Mouse (Mus musculus) forebrain, embryonic 11.5 days (tissue): Measurements from ENCODE around the gene C1rl. TPM values are rescaled to one million over a fixed set of nuclear protein-coding genes. Genes with fewer than 3 reads are reported as not detected.
"Not testable (repeated sequence)": the region's sequence is repeated elsewhere in the genome, so short reads cannot be mapped to it uniquely, and the experiment has no call there.

Experiments
- ATAC-seq: fragments of 200-750 bp; cut with Nextera tagmentation; replicated peaks from 2 replicates; pipeline ENCODE4 v1.8.0; 2017; ENCODE audit warnings: moderate TSS enrichment; ENCODE audit not compliant: low FRiP score
- DNase-seq: peaks from one replicate; pipeline ENCODE4 v3.0.0-alpha.2; 2017; ENCODE audit warnings: low spot score
- H3K27ac ChIP-seq: fragments of 300-500 bp; sonication (generic); 2 replicates; pipeline ENCODE4 v1.5.1; 2014; ENCODE audit warnings: low read depth, low read length
- H3K27me3 ChIP-seq: fragments of 300-500 bp; sonication (generic); 2 replicates; pipeline ENCODE4 v1.6.1; 2014; ENCODE audit warnings: mild to moderate bottlenecking, low read length, mixed read lengths; ENCODE audit not compliant: control insufficient read depth, insufficient read depth
- H3K36me3 ChIP-seq: fragments of 300-500 bp; sonication (generic); 2 replicates; pipeline ENCODE4 v1.6.1; 2014; ENCODE audit warnings: mild to moderate bottlenecking, low read length, moderate library complexity, mixed read lengths; ENCODE audit not compliant: control insufficient read depth, insufficient read depth
- H3K4me1 ChIP-seq: fragments of 300-500 bp; sonication (generic); replicated peaks from 2 replicates; pipeline ENCODE4 v1.6.1; 2014; ENCODE audit warnings: low read length, mixed read lengths; ENCODE audit not compliant: control insufficient read depth, insufficient read depth
- H3K4me2 ChIP-seq: fragments of 300-500 bp; sonication (generic); 2 replicates; pipeline ENCODE4 v1.6.1; 2014; ENCODE audit warnings: low read depth, mild to moderate bottlenecking, low read length, moderate library complexity, mixed read lengths; ENCODE audit not compliant: severe bottlenecking
- H3K4me3 ChIP-seq: fragments of 300-500 bp; sonication (generic); 2 replicates; pipeline ENCODE4 v1.5.1; 2014; ENCODE audit warnings: low read depth, low read length
- H3K9ac ChIP-seq: fragments of 300-500 bp; sonication (generic); 2 replicates; pipeline ENCODE4 v1.6.1; 2014; ENCODE audit warnings: low read length
- H3K9me3 ChIP-seq: fragments of 300-500 bp; sonication (generic); 2 replicates; pipeline ENCODE4 v1.6.1; 2016; ENCODE audit warnings: low read length, mixed read lengths; ENCODE audit not compliant: control insufficient read depth
- WGBS: fragments of 180-500 bp; shearing (Covaris S2); extraction: QIAGEN DNeasy Blood & Tissue Kit; methylation state at CpG from one replicate; pipeline ENCODE4 v1.1.7; 2014; 5-methylcytosine and 5-hydroxymethylcytosine counted together
- polyA plus RNA-seq: library from polyadenylated mRNA; unstranded; fragments of >200 nt; fragmentation: Nextera tagmentation; extraction: Ambion mirVana; gene quantifications from 2 replicates; pipeline ENCODE4 v1.2.1, GENCODE M21; 2014

Gene C1rl
- polyA plus RNA-seq, 1 experiment from 2014 or later: 0.21 TPM

DNA sequence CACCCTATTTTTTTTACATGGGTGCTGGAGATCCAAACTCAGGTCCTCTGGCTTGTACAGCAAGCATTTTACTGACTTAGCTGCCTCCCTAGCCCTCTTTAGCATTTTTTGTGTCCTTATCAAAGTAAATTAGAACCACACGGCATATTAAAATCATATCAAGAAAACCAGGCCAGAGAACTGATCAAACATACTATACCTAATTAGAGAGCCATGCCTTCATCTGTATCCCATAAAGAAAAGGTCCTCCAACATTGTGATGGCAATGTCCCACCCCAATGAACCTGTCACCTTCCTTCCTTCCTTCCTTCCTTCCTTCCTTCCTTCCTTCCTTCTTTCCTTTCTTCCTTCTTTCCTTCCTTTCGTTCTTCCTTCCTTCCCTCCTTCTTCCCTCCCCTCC is 63.0 kb downstream of the C1rl start:
- H3K9ac ChIP-seq, H3K4me2 ChIP-seq, H3K27ac ChIP-seq, H3K9me3 ChIP-seq, H3K27me3 ChIP-seq, DNase-seq, H3K4me3 ChIP-seq, H3K4me1 ChIP-seq, H3K36me3 ChIP-seq, ATAC-seq: not testable (repeated sequence)
- 74% methylated on average over 2 of the region's 2 CpGs for WGBS

Other genes with a start within 250 kb of the C1rl start
- gene Cd163, start 188.5 kb upstream of the C1rl start, polyA plus RNA-seq: not detected in 2 replicates
- 46.9 and 49.9 TPM in 2 replicates for gene Pex5, start 78.0 kb upstream of the C1rl start, polyA plus RNA-seq
- gene Clstn3, start 28.3 kb upstream of the C1rl start, polyA plus RNA-seq: 12.8 and 15.2 TPM in 2 replicates
- gene C1ra, start 19.3 kb downstream of the C1rl start, polyA plus RNA-seq: 0.08 and 0.35 TPM in 2 replicates
- gene C1s1, start 49.2 kb downstream of the C1rl start, polyA plus RNA-seq: 0.33 TPM in 1 of 2 replicates, not detected in the other
- not detected in 2 replicates for gene C1rb, start 77.2 kb downstream of the C1rl start, polyA plus RNA-seq
- not detected in 2 replicates for gene C1s2, start 143.0 kb downstream of the C1rl start, polyA plus RNA-seq
- gene Lpcat3, start 169.9 kb downstream of the C1rl start, polyA plus RNA-seq: 34.3 and 35.5 TPM in 2 replicates
- gene Emg1, start 219.1 kb downstream of the C1rl start, polyA plus RNA-seq: 227 and 228 TPM in 2 replicates
- 376 and 404 TPM in 2 replicates for gene Phb2, start 219.2 kb downstream of the C1rl start, polyA plus RNA-seq
- gene Ptpn6, start 245.6 kb downstream of the C1rl start, polyA plus RNA-seq: 4.8 and 4.9 TPM in 2 replicates
- gene Grcc10, start 248.3 kb downstream of the C1rl start, polyA plus RNA-seq: 509 and 514 TPM in 2 replicates